Mouse (Mus musculus) forebrain, embryonic 16.5 days (tissue): ENCODE results near the gene Rhbdl2. TPM values are rescaled to one million over a fixed set of nuclear protein-coding genes. Genes with fewer than 3 reads are reported as not detected.
A peak's percentile ranks its signal among the peaks of the same experiment; 100 is the strongest.

Experiments
- ATAC-seq: fragments of 200-750 bp; cut with Nextera tagmentation; 2 replicates; pipeline ENCODE4 v1.8.0; 2017; ENCODE audit warnings: mild to moderate bottlenecking, moderate library complexity
- H3K27ac ChIP-seq: fragments of 300-500 bp; sonication (generic); 2 replicates; pipeline ENCODE4 v1.5.1; 2014; ENCODE audit warnings: low read length, control low read depth
- H3K27me3 ChIP-seq: fragments of 300-500 bp; sonication (generic); replicated peaks from 2 replicates; pipeline ENCODE4 v1.6.1; 2014; ENCODE audit warnings: low read length; ENCODE audit not compliant: control insufficient read depth, insufficient read depth
- H3K36me3 ChIP-seq: fragments of 300-500 bp; sonication (generic); 2 replicates; pipeline ENCODE4 v1.6.1; 2014; ENCODE audit not compliant: control insufficient read depth, insufficient read depth
- H3K4me1 ChIP-seq: fragments of 300-500 bp; sonication (generic); replicated peaks from 2 replicates; pipeline ENCODE4 v1.6.1; 2014; ENCODE audit warnings: low read length; ENCODE audit not compliant: control insufficient read depth, insufficient read depth
- H3K4me2 ChIP-seq: fragments of 300-500 bp; sonication (generic); 2 replicates; pipeline ENCODE4 v1.6.1; 2014; ENCODE audit warnings: mild to moderate bottlenecking, low read length, control low read depth
- H3K4me3 ChIP-seq: fragments of 300-500 bp; sonication (generic); replicated peaks from 2 replicates; pipeline ENCODE4 v1.5.1; 2014; ENCODE audit warnings: mild to moderate bottlenecking, low read length, control low read depth
- H3K9ac ChIP-seq: fragments of 300-500 bp; sonication (generic); replicated peaks from 2 replicates; pipeline ENCODE4 v1.6.1; 2014; ENCODE audit warnings: low read depth, low read length, control low read depth
- H3K9me3 ChIP-seq: fragments of 300-500 bp; sonication (generic); 2 replicates; pipeline ENCODE4 v1.6.1; 2016; ENCODE audit warnings: low read length; ENCODE audit not compliant: control insufficient read depth
- WGBS: fragments of 180-500 bp; shearing (Covaris S2); extraction: QIAGEN DNeasy Blood & Tissue Kit; methylation state at CpG from one replicate; pipeline ENCODE4 v1.1.7; 2014; 5-methylcytosine and 5-hydroxymethylcytosine counted together
- polyA plus RNA-seq: library from polyadenylated mRNA; unstranded; fragments of >200 nt; fragmentation: Nextera tagmentation; extraction: Ambion mirVana; gene quantifications from 2 replicates; pipeline ENCODE4 v1.2.1, GENCODE M21; 2015

The Rhbdl2 gene
- polyA plus RNA-seq, 1 experiment from 2014 or later = 1.4 TPM

DNA sequence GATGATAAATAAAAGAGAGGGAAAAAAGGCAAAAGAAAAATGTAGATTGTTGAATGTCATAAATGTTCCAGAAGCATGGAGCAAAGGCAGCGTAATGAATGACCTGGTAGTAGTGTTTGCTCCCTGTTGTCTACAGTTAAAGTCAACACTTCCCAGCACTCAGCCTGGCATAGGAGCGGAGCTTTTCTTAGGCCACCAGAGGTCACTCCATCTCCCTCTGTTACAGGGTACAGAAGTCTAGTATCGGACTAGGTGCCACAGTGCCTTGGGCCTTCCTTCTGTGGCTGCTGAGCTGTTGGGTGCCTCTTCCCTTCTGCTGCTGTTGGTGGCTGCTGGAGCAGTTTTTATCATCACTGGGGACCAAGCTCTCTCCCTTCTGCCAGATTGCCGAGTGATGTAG lies 29.4 kb upstream of the Rhbdl2 start:
- no peaks in the 10 kb centered on the region for H3K4me1 ChIP-seq
- ATAC-seq = no peak
- no peaks in the 10 kb centered on the region for H3K27me3 ChIP-seq
- H3K4me2 ChIP-seq = no peak overlapping the region
- WGBS = 66% methylated on average over 4 of the region's 4 CpGs
- H3K9me3 ChIP-seq = no peaks in the 10 kb centered on the region
- H3K4me3 ChIP-seq = no peak overlapping the region
- H3K36me3 ChIP-seq = no peaks in the 10 kb centered on the region
- no peak overlapping the region for H3K9ac ChIP-seq
- H3K27ac ChIP-seq = no peak overlapping the region

GRCm38 (mm10) chr4:123765071-123765470 lies 22.6 kb upstream of the Rhbdl2 start:
- no peaks in the 10 kb centered on the region for H3K9me3 ChIP-seq
- no peak for ATAC-seq
- WGBS = 86% methylated on average over 6 of the region's 6 CpGs
- no peak overlapping the region for H3K27ac ChIP-seq
- no peaks in the 10 kb centered on the region for H3K4me1 ChIP-seq
- no peaks in the 10 kb centered on the region for H3K27me3 ChIP-seq
- H3K4me2 ChIP-seq = no peak overlapping the region
- no peak overlapping the region for H3K4me3 ChIP-seq
- H3K36me3 ChIP-seq = no peaks in the 10 kb centered on the region
- no peak overlapping the region for H3K9ac ChIP-seq

- Histone ChIP-seq H3K27me3 (no peaks in the 10 kb centered on the region), H3K4me1 (no peaks in the 10 kb centered on the region), H3K9ac (no peak overlapping the region), H3K27ac (no peak overlapping the region), H3K9me3 (no peaks in the 10 kb centered on the region), H3K4me3 (no peak overlapping the region), H3K4me2 (no peak overlapping the region), H3K36me3 (no peaks in the 10 kb centered on the region)
- 66% methylated on average over 3 of the region's 3 CpGs for WGBS
- no peak for ATAC-seq
These were observed 19.9 kb upstream of the Rhbdl2 start for GRCm38 (mm10) chr4:123767807-123768206.

DNA sequence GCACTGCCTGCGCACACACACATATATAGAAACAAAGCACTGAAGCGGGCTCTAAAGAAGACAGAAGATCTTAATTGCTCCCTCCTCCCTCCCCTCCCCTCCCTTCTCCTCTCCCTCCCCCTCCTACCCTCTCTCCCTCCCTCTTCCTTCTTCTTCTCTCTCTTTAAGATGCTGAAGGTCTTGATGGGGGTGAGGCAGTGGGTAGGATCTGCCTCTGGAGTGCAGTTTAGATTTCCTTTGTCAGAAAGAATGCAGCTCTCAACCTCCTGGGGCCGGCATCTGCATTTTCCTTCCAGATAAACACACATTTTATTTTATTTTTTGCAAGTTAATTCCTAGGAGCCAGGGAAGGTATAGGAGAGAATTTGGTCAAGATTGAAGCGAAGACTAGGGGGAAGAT lies 19.4 kb upstream of the Rhbdl2 start:
- Histone ChIP-seq H3K27ac (no peak overlapping the region), H3K27me3 (no peaks in the 10 kb centered on the region), H3K4me2 (no peak overlapping the region), H3K9ac (no peak overlapping the region), H3K9me3 (no peaks in the 10 kb centered on the region), H3K4me3 (no peak overlapping the region), H3K36me3 (no peaks in the 10 kb centered on the region), H3K4me1 (no peaks in the 10 kb centered on the region)
- 60% methylated on average over 4 of the region's 4 CpGs for WGBS
- ATAC-seq = no peak

DNA sequence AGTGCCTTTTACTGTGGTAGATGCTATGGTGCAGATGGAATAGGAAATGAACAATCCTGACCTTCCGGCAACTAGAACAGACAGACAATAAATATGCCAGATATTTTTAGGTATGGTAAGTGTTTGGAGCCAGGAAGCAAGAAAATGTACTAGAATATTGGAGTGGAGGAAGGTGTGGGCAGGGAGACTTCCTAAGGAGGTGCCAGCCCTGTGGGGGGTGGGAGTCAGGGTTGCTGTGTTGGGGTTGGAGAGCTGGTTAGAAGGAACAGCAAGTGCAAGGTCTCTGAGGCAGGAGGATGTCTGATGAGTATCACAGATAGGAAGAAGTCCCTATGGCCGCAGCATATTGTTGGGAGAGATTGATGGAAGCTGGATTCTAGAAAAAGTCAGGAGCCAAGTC lies 5.0 kb downstream of the Rhbdl2 start:
- H3K27ac ChIP-seq = no peak overlapping the region
- no peaks in the 10 kb centered on the region for H3K27me3 ChIP-seq
- H3K9me3 ChIP-seq = no peaks in the 10 kb centered on the region
- ATAC-seq = no peak
- WGBS = 93% methylated on average over 2 of the region's 2 CpGs
- no peaks in the 10 kb centered on the region for H3K36me3 ChIP-seq
- no peak overlapping the region for H3K4me2 ChIP-seq
- no peak overlapping the region for H3K4me3 ChIP-seq
- peaks cover 9% of the 10 kb centered on the region; the same call in 1 of the 2 replicates for H3K4me1 ChIP-seq
- H3K9ac ChIP-seq = no peak overlapping the region

DNA sequence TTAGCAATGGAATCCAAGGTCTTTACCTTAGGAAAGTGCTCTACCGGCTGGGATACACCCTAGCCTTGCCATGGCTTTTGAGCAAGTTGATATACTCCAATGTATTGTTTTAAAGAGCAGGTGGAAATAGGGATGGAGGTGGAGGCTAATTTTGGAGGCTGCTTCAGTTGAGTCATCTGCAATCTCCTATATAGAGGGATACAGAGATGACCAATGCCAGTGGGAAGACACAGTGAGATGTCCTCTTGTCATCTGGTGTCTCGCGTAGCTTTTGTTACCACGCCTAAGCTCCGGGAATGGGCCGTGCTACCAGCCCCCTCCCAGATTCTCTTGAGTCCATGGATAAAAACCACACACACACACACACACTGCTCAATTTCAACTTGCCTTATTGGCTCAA lies 5.5 kb downstream of the Rhbdl2 start:
- Histone ChIP-seq H3K4me1 (peaks cover 8% of the 10 kb centered on the region), H3K36me3 (no peaks in the 10 kb centered on the region), H3K9ac (no peak overlapping the region), H3K4me3 (no peak overlapping the region), H3K27ac (no peak overlapping the region), H3K27me3 (no peaks in the 10 kb centered on the region), H3K9me3 (no peaks in the 10 kb centered on the region), H3K4me2 (no peak overlapping the region)
- WGBS = 94% methylated on average over 6 of the region's 6 CpGs
- ATAC-seq = no peak

GRCm38 (mm10) chr4:123795057-123795456 lies 7.4 kb downstream of the Rhbdl2 start:
- WGBS = 74% methylated on average over 2 of the region's 2 CpGs
- no peak for ATAC-seq

DNA sequence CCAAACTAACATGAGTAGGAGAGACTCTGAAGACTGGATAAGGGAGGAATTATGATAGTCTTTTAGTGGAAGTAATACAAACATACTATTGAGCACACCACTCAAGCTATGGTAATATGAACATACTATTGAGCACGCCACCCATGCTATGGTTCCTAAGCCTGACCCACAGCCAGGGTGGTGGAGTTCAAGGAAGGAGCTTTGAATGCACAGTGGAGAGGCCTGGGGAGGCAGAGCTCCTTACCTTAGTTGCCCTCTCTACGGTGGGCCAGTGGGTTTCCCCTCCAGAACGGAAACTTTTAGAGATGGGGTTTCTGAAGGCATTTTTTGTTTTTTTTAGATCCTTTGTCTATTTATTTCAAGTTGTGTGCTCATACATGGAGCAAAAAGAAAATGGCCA lies 9.7 kb downstream of the Rhbdl2 start:
- Histone ChIP-seq H3K4me2 (no peak overlapping the region), H3K9me3 (no peaks in the 10 kb centered on the region), H3K27ac (peak overlapping the region; percentile 45), H3K36me3 (no peaks in the 10 kb centered on the region), H3K4me1 (peaks cover 6% of the 10 kb centered on the region), H3K9ac (no peak overlapping the region), H3K27me3 (no peaks in the 10 kb centered on the region), H3K4me3 (no peak overlapping the region)
- 55% methylated on average over 3 of the region's 3 CpGs for WGBS
- ATAC-seq = no peak

More at GRCm38 (mm10) chr4:123795057-123795456, 7.4 kb downstream of the Rhbdl2 start:
- Histone ChIP-seq H3K9me3 (no peaks in the 10 kb centered on the region), H3K36me3 (no peaks in the 10 kb centered on the region), H3K27ac (no peak overlapping the region), H3K27me3 (no peaks in the 10 kb centered on the region), H3K4me2 (no peak overlapping the region), H3K9ac (no peak overlapping the region), H3K4me1 (peaks cover 6% of the 10 kb centered on the region), H3K4me3 (no peak overlapping the region)

- Histone ChIP-seq H3K27ac (peak overlapping the region; percentile 45), H3K9me3 (no peaks in the 10 kb centered on the region), H3K36me3 (no peaks in the 10 kb centered on the region), H3K9ac (no peak overlapping the region), H3K4me2 (no peak overlapping the region), H3K4me3 (no peak overlapping the region), H3K27me3 (no peaks in the 10 kb centered on the region), H3K4me1 (peaks cover 6% of the 10 kb centered on the region)
- ATAC-seq = peak; percentile 96
- 25% methylated on average over 7 of the region's 7 CpGs for WGBS
These were observed 10.2 kb downstream of the Rhbdl2 start for GRCm38 (mm10) chr4:123797856-123798255.

DNA sequence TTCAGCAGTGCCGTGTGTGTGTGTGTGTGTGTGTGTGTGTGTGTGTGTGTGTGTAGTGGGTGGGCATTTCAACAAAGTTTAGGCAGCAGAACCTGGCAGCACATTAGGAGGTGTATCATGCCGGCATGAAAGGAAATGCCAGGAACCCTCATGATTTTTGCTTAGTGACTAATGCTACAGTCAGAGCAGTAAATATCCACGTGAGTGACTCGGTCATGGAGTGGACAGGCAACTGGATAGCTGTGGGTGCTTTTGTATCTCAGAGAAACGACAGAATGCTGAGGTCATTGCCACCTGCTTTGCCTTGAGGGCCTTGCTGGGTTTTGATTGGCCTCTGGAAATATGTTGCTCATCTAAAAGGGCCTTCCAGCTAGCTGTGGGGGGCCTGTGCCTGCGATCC lies 16.0 kb downstream of the Rhbdl2 start:
- no peaks in the 10 kb centered on the region for H3K36me3 ChIP-seq
- no peaks in the 10 kb centered on the region for H3K27me3 ChIP-seq
- H3K4me3 ChIP-seq = no peak overlapping the region
- no peaks in the 10 kb centered on the region for H3K9me3 ChIP-seq
- H3K4me2 ChIP-seq = no peak overlapping the region
- WGBS = 69% methylated on average over 6 of the region's 6 CpGs
- H3K27ac ChIP-seq = no peak overlapping the region
- H3K9ac ChIP-seq = no peak overlapping the region
- H3K4me1 ChIP-seq = no peaks in the 10 kb centered on the region
- no peak for ATAC-seq
